Mouse (Mus musculus): ENCODE measurements around the gene Slc16a7. TPM values are rescaled to one million over a fixed set of nuclear protein-coding genes. Genes with fewer than 3 reads are reported as not detected.

The Slc16a7 gene
- 10 to 100 TPM; 34.8 to 38.2 TPM for total RNA-seq (2021)
- long read RNA-seq, partial matches to known transcripts, result 1 of 7 reads
- long read RNA-seq, other reads (novel, unspliced or antisense), result 6 of 7 reads

DNA sequence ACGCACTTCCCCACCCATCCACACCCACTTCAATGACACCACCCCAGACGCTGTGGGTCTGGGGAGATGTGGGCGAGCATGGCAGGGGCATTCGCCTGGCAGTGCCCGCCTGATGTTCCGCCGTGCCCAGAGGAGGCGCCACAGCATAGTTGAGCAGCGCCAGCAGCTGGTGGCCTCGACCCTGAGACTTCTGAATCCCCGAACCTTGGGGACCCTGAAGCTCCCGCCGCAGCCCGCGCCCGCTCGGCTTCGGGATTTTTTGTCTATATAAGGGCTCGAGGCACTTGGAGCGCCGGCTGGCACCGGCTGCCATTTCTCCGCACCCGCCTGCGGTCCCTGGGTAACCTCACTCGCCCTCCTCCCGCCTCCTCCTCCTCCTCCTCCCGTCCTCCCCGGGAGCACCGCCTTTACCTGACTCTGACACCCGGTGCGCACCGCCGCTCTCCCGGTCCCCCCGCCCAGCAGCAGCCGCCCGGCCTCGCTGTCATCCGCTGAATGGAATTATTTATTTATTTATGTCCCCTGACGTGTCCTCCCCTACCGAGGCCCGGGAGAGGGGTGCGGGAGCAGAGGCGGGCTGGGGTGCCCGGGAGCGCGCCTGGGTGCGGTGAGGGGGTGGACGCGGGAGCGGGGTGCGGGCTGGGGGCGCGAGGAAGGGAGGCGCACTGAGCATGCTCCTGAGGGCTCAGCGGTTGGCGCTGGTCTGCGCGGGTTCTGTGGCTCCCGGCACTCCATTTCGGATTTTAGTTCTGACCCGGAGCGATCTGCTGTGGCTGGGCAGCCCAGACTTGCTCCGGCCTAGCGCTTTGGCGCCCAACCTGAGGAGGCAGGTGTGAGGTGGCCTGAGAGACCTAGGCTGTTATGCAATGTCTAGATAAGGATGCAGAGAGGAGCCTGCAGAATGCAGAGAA is at the start of gene Slc16a7:
Gene Slc16a7, minus strand, starts transcription at position 590 of the 911 bp plus-strand sequence.
- DNase-seq (ENCODE audit: low spot score in 2 of 2), result peak; percentile 85 to 90

DNA sequence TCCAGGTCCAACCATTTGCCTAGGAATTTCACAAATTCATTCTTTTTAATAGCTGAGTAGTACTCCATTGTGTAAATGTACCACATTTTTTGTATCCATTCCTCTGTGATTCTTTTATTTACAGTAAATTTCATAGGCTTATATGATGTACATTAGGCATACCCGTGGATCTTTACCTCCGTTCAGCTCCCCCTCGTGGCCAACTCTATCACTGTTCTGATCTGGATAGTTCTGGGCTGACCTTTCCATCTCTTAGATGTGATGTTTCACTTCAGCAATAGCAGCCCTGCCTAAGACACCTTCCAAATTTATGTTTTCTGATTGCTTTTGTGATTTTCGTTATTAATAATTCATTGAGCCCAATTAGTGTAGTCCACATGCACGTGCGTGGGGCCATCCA is 29.5 kb upstream of the Slc16a7 start:
- no peak for DNase-seq (ENCODE audit: low spot score in 2 of 2)

DNA sequence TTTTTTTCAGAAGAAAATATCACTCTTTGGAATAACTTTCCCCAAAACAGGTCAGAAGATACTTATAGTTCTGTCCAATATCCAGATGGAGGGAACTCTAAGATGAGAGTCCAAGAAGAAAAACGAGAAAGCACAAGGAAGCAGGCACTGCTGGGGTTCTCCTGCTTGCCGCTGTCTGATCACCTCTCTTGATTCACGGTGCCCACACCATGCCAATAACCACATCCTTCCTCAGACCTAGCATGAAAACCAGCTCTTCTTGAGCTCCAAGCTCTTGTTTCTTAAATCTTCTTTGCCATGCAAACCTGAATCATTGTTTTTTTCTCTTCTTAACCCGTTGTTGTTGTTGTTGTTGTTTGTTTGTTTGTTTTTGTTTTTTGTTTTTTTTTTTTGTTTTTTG is 10.5 kb upstream of the Slc16a7 start:
- no peak for DNase-seq (ENCODE audit: low spot score in 2 of 2)

GRCm38 (mm10) chr10:125390011-125390410 is 746 bp upstream of the Slc16a7 start:
- no peak for DNase-seq (ENCODE audit: low spot score in 2 of 2)

GRCm38 (mm10) chr10:125388481-125388875 is 787 bp downstream of the Slc16a7 start:
- DNase-seq (ENCODE audit: low spot score in 2 of 2), result peak in 1 of 2 experiments; percentile 53

DNA sequence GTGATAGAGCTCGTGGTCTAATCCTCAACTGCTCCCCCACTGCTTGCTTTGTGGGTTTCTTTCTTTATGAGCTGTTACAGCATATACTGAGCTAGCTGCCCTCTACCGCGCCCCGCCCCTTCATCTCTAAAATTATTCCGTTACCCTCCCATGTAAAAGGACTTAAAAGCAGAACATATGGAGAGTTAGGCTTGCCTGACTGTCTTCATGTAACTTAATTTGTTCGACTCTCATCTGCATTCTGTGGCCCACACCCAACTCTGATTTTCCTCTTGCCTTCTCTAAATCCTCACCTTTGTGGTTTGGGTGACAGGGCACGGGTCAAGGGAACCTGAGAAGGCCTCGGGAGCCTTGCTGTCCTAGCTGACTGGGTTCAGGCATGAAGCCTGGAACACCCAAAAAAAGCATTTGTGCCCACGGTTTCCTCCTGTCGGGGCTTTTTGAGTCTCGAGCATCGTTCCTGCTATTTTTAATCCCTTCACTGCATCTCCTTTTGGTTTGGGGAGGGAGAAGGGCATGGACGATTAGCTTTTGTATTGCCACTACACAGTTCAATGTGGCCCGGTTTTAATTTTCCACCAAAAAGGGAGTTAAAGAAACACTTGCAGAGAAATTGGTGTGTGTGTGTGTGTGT is 1.4 kb downstream of the Slc16a7 start:
- DNase-seq (ENCODE audit: low spot score in 2 of 2), result peak in 1 of 2 experiments; percentile 43

- DNase-seq (ENCODE audit: low spot score in 2 of 2), result no peak
Observed at GRCm38 (mm10) chr10:125375526-125375925, 13.7 kb downstream of the Slc16a7 start.

GRCm38 (mm10) chr10:125372666-125373065 is 16.6 kb downstream of the Slc16a7 start:
- DNase-seq (ENCODE audit: low spot score in 2 of 2), result peak in 1 of 2 experiments; percentile 23

DNA sequence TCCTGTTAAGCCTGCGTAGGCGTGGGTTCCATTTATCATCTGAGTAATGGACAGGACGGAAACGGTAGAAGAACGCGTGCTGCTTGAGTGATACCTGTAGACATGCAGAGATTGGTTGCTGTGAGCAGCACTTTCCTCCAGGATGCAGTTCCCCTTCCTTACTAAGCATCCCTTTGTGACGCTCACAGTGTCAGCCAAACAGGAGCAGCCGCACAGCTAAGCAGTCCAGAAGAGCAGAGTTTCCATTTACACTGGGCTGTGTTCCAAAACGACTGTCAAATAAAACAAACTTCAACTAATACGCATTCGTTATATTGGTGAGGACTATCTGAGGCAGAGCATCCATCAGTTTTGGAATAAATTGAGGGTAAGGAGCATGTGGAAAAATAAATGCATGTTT is 17.8 kb downstream of the Slc16a7 start:
- peak in 1 of 2 experiments; percentile 29 for DNase-seq (ENCODE audit: low spot score in 2 of 2)

- no peak for DNase-seq (ENCODE audit: low spot score in 2 of 2)
Observed at GRCm38 (mm10) chr10:125370037-125370610, 19.1 kb downstream of the Slc16a7 start.

- DNase-seq (ENCODE audit: low spot score in 2 of 2), result no peak
Observed at GRCm38 (mm10) chr10:125358479-125358878, 30.8 kb downstream of the Slc16a7 start.

GRCm38 (mm10) chr10:125352805-125353204 is 36.5 kb downstream of the Slc16a7 start:
- DNase-seq (ENCODE audit: low spot score in 2 of 2), result no peak

GRCm38 (mm10) chr10:125348171-125348570 is 41.1 kb downstream of the Slc16a7 start:
- no peak for DNase-seq (ENCODE audit: low spot score in 2 of 2)

GRCm38 (mm10) chr10:125347149-125347548 is 42.1 kb downstream of the Slc16a7 start:
- no peak for DNase-seq (ENCODE audit: low spot score in 2 of 2)

GRCm38 (mm10) chr10:125346364-125346763 is 42.9 kb downstream of the Slc16a7 start:
- no peak for DNase-seq (ENCODE audit: low spot score in 2 of 2)

- no peak for DNase-seq (ENCODE audit: low spot score in 2 of 2)
Observed at GRCm38 (mm10) chr10:125345583-125345982, 43.7 kb downstream of the Slc16a7 start.

- DNase-seq (ENCODE audit: low spot score in 2 of 2), result no peak
Observed at GRCm38 (mm10) chr10:125342204-125342603, 47.1 kb downstream of the Slc16a7 start.

GRCm38 (mm10) chr10:125333799-125334198 is 55.5 kb downstream of the Slc16a7 start:
- no peak for DNase-seq (ENCODE audit: low spot score in 2 of 2)

GRCm38 (mm10) chr10:125331334-125331733 is 57.9 kb downstream of the Slc16a7 start:
- DNase-seq (ENCODE audit: low spot score in 2 of 2), result no peak

- no peak for DNase-seq (ENCODE audit: low spot score in 2 of 2)
Observed at GRCm38 (mm10) chr10:125328331-125329063, 60.8 kb downstream of the Slc16a7 start.
